Mouse (Mus musculus) thymus, postnatal 4 days (tissue): Measurements from ENCODE around the gene Sumo3.

ENCODE experiments used
- DNase-seq: peaks from one replicate; pipeline ENCODE4 v3.0.0; 2021

Sumo3 gene

GRCm38 (mm10) chr10:77589749-77590148, 16.1 kb upstream of the Sumo3 start:
- DNase-seq, result no peak

- peak; percentile 86 for DNase-seq
Observed at GRCm38 (mm10) chr10:77590812-77591211, 15.1 kb upstream of the Sumo3 start.

DNA sequence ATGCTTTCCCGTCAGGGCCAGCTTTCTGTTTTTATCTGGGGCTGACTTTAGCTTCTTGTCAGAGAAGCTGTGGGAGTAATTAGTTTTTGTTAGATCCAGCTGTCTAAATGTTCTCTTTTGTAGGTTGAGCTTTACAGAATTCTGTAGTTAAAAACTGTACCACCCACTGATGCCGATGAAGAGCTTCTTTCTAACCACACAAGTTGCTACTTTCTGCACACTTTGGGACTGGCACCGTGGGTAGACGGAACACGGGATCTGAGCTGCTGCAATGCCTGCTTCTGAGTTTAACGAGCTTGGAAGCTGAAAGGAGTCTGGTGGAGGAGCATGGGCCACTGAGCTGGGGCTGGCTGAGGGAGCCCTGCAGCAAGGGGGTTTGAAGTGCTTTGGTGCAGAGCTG, 14.4 kb upstream of the Sumo3 start:
- no peak for DNase-seq

DNA sequence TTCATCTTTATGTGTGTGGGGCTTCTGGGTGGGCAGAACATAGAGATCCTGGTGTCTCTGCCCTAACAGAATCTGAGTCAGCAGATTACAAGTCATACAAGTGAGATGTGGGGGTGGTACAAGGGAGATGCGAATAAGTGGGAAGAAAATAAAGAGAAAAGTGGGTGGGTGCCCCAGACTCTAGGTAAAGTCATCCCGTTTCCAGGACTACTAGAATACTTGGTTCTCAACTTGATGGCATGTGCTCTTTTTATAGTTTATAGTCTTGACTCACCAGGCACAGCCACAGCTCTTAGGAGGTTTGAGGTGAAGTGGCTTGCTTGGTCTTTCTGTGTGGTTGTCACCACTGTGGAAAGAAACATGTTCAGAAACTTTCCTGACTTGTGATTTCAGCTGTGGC, 9.8 kb upstream of the Sumo3 start:
- DNase-seq, result no peak

- DNase-seq, result no peak
Observed at GRCm38 (mm10) chr10:77603021-77603420, 2.9 kb upstream of the Sumo3 start.

DNA sequence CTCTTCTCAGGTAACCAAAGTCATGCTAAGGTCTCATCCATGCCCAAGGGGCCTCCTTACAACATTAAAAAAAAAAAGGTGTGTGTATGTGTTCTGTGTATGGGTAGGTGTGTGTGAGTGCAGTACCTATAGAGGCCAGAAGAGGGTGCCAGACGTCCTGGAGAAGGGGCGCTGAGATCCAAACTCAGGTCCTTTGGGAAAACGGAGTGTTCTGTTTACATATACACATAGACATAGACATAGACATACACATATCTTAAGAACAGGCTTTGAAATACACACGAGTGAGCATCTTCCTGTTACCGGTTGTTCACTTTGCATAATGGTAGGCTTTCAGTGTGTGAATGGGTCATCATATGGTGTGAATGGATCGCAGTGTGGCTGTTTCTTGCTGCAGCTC, 1.8 kb upstream of the Sumo3 start:
- peak; percentile 55 for DNase-seq

GRCm38 (mm10) chr10:77604958-77605357, 939 bp upstream of the Sumo3 start:
- no peak for DNase-seq

GRCm38 (mm10) chr10:77605368-77605767, 529 bp upstream of the Sumo3 start:
- DNase-seq, result peak; percentile 40

- DNase-seq, result no peak
Observed at GRCm38 (mm10) chr10:77606855-77607254, 958 bp downstream of the Sumo3 start.

- DNase-seq, result no peak
Observed at GRCm38 (mm10) chr10:77607441-77607840, 1.5 kb downstream of the Sumo3 start.

GRCm38 (mm10) chr10:77608589-77608988, 2.7 kb downstream of the Sumo3 start:
- no peak for DNase-seq

DNA sequence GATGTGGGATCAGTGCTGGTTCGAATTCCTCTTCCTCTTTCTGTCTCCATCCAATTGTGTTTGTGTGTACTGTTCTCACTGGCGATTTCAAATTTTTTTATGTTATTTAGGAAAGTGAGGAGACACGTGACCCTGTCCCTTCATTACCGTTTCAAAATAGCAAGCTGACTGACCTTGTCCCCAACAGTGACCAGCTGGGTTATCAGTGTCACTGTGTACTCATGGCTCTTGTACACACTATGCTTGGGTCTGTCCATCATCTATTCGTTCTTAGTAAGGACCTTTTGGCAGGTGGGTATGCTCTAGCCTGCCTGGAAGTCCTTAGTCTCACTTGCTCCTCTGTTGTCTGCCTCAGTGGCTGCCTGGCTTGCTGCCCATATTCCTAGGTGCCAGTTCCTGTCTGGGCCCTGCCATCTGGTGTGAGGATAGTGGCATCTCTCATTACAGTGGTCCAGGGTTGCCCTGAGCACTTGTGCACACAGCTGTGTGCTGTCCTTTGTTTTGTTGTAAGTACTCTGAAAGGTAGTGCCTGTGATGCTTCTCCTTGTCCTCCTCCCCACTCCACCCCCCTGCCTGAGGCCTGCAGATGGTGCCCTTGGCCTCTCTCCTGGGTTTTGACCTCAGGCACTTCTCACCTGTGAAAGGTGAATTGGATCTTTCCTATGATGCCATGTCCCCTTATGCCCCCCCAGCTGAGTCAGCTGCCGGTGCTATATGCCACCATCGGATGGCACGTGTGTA, 4.5 kb downstream of the Sumo3 start:
- DNase-seq, result no peak

DNA sequence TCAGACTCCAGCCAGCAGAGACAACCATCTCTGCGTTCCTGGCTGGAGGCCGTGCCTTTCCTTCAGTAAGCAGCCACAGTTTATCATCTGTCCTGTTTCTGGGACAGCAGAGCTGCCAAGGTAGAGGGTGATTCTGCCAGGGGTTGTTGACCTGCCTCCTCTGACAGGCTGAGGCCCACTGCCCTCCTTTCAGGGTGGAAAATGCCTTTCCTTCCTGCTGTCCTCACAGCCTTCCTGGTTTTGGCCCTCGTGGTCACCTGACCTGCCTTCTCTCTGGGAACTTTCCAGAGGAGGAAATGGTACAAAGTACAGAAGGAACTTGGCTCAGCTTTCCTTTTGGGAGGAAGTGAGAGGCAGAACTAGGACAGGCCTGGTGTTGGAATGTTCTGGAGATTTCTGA, 7.5 kb downstream of the Sumo3 start:
- no peak for DNase-seq

DNA sequence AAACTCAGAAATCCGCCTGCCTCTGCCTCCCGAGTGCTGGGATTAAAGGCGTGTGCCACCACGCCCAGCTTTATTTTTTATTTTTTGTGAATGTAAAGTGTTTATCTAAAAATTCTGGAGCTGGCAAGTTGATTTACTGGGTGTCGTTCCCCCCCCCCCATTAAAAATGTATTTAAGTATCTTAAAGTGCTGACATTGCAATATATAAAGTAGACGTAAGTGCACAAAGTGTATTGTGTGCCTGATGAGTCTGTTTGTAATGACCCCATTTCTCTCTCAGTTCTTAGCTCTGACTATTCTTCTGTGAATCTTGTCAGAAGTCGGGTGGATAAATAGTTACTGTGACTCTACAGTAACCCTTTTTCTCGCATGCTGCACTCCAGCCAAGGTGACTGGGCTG, 9.8 kb downstream of the Sumo3 start:
- DNase-seq, result no peak

DNA sequence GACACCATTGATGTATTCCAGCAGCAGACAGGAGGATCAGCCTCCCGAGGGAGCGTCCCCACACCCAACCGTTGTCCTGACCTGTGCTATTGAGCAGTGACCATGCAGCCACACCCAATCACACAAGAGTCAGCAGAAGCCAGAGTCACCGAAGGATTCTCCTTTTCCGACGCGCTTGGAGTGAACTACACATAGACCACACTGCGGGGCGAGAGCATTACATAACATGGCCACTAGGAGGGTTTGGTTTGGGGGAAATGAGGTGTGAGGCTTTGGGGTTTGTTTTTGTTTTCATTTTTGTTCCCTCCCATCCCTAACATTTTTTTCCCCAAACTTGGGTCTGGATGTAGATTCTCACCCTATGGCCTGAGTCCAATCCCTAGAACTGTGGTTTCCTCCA, 10.3 kb downstream of the Sumo3 start:
- no peak for DNase-seq

DNA sequence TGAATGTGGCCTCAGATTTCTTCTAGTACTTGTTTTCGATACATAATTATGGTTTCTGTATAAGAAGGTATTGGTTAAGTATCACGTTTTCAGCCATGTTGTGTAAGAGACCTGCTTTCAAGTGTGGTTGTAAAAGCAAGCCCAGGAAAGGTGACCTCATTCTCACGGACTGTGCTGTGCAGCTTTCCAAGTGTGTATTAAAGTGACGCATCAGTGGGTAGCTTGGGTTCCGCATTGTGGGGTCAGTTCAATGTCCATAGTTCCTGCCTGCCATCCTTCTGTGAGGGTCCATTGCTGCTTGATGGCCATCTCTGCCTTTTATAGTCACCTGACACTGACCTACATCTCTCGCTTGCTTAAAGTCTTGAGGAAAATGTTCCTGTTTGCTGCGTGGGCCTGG, 11.0 kb downstream of the Sumo3 start:
- no peak for DNase-seq

DNA sequence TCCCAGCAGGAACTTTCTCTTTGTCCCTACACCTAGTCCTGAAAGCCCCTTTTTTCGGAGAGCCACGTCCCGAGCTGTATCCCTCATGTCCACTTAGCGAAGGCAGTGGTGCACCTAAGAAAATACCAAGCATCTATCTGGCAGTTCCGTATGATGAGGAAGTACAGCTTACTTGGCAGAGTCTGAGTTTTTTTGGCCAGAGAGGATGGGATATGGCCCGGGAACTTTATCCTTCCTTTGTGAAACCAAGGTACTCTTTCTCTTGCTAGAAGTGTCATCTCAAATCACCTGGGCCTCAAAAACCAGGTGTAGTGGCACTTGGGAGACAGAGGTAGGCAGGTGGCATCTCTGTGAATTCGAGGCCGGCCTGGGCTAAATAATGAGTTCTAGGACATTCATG, 15.6 kb downstream of the Sumo3 start:
- DNase-seq, result no peak

DNA sequence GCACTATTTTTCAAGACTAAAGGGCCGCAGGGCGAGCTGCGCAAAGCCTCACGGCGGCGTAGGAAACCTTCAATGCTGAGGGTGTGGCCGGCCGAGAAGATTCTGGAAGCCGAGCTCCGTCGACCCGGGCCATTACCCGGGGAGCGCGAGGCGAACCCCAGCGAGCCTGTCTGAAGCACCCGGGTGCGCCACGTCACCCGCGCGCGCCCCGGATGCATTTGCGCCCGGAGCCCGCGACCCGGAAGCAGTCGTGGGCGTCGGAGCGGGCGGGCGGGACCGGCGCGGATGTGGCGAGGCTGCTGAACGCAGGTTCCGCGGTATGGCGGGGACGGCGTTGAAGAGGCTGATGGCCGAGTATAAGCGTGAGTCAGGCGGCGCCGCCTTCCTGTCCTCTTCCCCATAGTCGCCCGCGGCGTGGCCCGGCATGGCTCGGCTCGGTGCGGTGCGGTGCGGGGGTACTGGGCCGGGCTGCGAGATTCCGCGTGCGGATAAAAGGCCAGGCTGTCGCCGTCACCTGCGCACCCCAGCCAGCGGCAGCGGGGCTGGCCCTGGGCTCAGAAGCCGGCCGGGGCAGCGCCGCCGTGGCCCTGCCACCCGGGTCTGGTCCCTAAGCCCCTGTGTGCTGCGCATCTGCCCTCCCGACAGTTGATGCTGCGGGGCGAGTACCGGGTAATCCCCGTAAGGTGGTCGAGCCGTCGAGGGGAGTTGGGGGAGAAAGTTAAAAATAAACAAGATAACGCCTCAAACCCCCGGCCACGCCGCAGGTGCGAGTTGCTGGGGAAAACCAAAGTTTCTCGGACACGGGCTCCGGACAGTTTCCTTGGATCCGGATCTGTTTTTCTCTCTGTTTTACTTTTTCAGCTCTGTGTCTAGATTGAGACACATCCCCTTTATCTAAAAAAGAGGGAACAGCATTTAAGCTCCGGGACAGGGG, 16.4 kb downstream of the Sumo3 start, which contains the start of gene Ube2g2:
Gene Ube2g2 (plus strand): TSS at position 221 of the 934 bp plus-strand sequence.
- peak; percentile 98 for DNase-seq

DNA sequence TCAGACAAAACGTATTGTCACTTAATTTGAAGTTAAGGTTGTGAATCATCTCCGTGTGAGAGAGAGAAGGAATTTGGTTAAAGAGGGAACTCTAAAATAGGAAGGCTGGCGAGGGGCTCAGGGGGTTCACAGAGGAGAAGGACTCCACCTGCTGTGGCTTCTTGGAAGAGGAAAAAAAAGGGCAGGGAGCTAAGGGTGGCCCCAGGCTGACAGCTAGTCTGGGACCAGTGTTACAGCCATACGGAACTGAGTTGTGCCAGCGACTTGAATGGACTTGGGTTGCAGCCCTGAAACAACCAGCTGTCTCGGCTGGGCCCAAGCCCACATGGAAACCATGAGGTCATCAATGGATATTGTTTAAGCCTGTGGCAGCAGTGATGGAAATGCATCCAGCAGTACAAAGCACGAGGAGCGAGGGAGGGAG, 17.2 kb downstream of the Sumo3 start:
- no peak for DNase-seq

GRCm38 (mm10) chr10:77623639-77624400, 17.9 kb downstream of the Sumo3 start:
- no peak for DNase-seq

DNA sequence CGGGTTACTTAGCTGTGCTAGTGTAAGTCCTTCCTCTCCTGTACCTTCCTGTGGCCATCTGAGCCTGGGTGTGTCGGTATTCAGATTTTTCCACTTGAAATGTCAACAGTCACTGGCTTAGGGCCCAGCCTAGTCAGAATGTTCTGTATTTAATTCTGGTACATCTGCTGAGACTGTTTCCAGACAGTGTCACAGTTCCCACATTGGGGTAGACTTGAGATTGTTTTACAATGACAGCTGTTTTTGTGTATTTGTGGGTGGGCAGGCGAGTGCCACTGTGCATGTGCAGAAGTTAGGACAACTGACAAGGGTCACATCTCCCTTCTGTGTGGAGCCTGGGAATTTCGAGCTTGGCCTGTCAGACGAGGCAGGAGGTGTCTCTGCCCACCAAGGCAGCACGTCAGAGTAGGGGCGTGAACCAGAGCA, 18.7 kb downstream of the Sumo3 start:
- DNase-seq, result no peak

DNA sequence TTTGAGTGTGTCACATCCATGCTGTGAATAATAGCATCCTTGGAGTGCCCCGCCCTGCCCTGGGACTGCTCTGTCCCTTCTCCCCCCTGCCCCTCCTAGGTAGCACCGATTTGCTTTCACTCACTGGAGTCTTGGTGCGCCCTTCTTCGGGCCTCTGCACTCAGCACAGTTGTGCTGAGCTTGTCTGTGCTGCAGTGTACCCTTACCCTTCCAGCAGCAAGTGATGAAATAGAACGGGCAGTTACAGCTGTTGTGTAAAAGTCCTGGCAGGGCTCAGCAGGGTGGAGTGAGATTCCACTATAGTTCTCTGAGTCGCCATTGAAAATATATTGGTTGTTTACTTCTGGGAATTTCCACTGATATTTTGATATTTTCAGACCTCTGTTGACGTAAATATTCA, 20.1 kb downstream of the Sumo3 start:
- DNase-seq, result no peak

GRCm38 (mm10) chr10:77626591-77626990, 20.7 kb downstream of the Sumo3 start:
- no peak for DNase-seq
